Mouse (Mus musculus) heart, adult 2 months (tissue): ENCODE measurements around the gene Rps21. TPM values are rescaled to one million over a fixed set of nuclear protein-coding genes. Genes with fewer than 3 reads are reported as not detected.

Experiments
- DNase-seq, 2 experiments: peaks; one replicate each; pipeline ENCODE4 v3.0.0; 2021
- H3K27ac ChIP-seq: fragments of 200-600 bp; 2 replicates; pipeline ENCODE4 v1.8.1; 2022
- H3K27me3 ChIP-seq: fragments of 200-500 bp; 2 replicates; pipeline ENCODE4 v1.6.1; 2012; ENCODE audit warnings: mild to moderate bottlenecking, low read length, inconsistent platforms, mixed read lengths; ENCODE audit not compliant: control insufficient read depth, insufficient read depth
- H3K36me3 ChIP-seq: fragments of 200-500 bp; 2 replicates; pipeline ENCODE4 v1.6.1; 2012; ENCODE audit warnings: low read length, inconsistent platforms; ENCODE audit not compliant: control insufficient read depth, insufficient read depth
- H3K4me1 ChIP-seq: fragments of 200-500 bp; 2 replicates; pipeline ENCODE4 v1.6.1; 2011; ENCODE audit warnings: low read length; ENCODE audit not compliant: control insufficient read depth, insufficient read depth
- H3K4me3 ChIP-seq: fragments of 200-600 bp; 2 replicates; pipeline ENCODE4 v1.8.1; 2022
- H3K79me2 ChIP-seq: fragments of 200-500 bp; replicated peaks from 2 replicates; pipeline ENCODE4 v1.6.1; 2012; ENCODE audit warnings: mild to moderate bottlenecking, inconsistent platforms, low read length, moderate library complexity, mixed read lengths; ENCODE audit not compliant: control insufficient read depth, insufficient read depth
- H3K9ac ChIP-seq: fragments of 200-500 bp; 2 replicates; pipeline ENCODE4 v1.6.1; 2012; ENCODE audit warnings: low read depth, mild to moderate bottlenecking, control low read depth, inconsistent platforms, low read length, mixed read lengths
- CTCF ChIP-seq: fragments of 200-600 bp; IDR thresholded peaks from 2 replicates; pipeline ENCODE4 v1.8.1; 2022; ENCODE audit warnings: antibody characterized with exemption, mild to moderate bottlenecking, moderate library complexity
- EP300 ChIP-seq: fragments of 200-500 bp; IDR thresholded peaks from 2 replicates; pipeline ENCODE4 v1.6.1; 2011; ENCODE audit warnings: low read depth, low read length, control low read depth; ENCODE audit not compliant: insufficient read depth
- POLR2A ChIP-seq: fragments of 200-500 bp; IDR thresholded peaks from 2 replicates; pipeline ENCODE4 v1.6.1; 2011; ENCODE audit warnings: mild to moderate bottlenecking, low read depth, low read length, control low read depth; ENCODE audit not compliant: insufficient read depth
- WGBS: fragments of 180-500 bp; shearing (Covaris S2); methylation state at CpG from one replicate; pipeline ENCODE4 v1.1.7; 2018; 5-methylcytosine and 5-hydroxymethylcytosine counted together
- intact Hi-C: fragments of 180-260 bp; cut with DNase I; formaldehyde crosslinking; loops from one replicate; pipeline ENCODE4 v1.15.1; 2025
- long read RNA-seq: library from polyadenylated mRNA; stranded (forward); transcript quantifications from one replicate; pipeline ENCODE4 v2.0.0, GENCODE M21; 2021
- polyA plus RNA-seq: library from polyadenylated mRNA; depleted of rRNA; stranded (reverse); fragments of >200 nt; gene quantifications from 2 replicates; pipeline ENCODE4 v1.2.3, GENCODE M21; 2012; rRNA removed
- total RNA-seq, 2 experiments: library from RNA; stranded (reverse); gene quantifications; 2 replicates each; pipeline ENCODE4 v1.2.3; 2021

The Rps21 gene
- total RNA-seq (100 to 1,000 TPM; 506 to 570 TPM), polyA plus RNA-seq (991 and 1,183 TPM in 2 replicates)
- long read RNA-seq, transcript Rps21-201 (6 exons, 394 nt): major isoform, 42 of 79 reads
- long read RNA-seq, partial matches to known transcripts: 36 of 79 reads
- long read RNA-seq, other reads (novel, unspliced or antisense): 1 of 79 reads

- H3K9ac ChIP-seq: peak within 1 kb of the TSS; percentile 80
- peak; percentile 84 for TF ChIP-seq POLR2A
- peak; percentile 70 for TF ChIP-seq EP300
- TF ChIP-seq CTCF: no peak
- DNase-seq: peak; percentile 97 to 99
- H3K79me2 ChIP-seq: no peaks in the 10 kb centered on the region
- under 1% methylated on average over 38 of the region's 38 CpGs for WGBS
- H3K4me1 ChIP-seq: peaks cover 12% of the 10 kb centered on the region
- intact Hi-C loops: loop anchor here (5.0 to 10.0 kb wide), 2 partner anchors 210 to 342 kb away; no protein-coding TSS in a partner anchor
- peak within 1 kb of the TSS; percentile 87 for H3K27ac ChIP-seq
- peaks cover 2% of the 10 kb centered on the region; the same call in 1 of the 2 replicates for H3K36me3 ChIP-seq
- H3K4me3 ChIP-seq: peak within 1 kb of the TSS; percentile 69
- no peaks in the 10 kb centered on the region for H3K27me3 ChIP-seq
These were observed at the start of gene Rps21 for GRCm38 (mm10) chr2:180257001-180257521. Rps21 (plus strand) TSS chr2:180257377.

- no peaks in the 10 kb centered on the region for H3K36me3 ChIP-seq
- peak; percentile 71 to 85 for DNase-seq
- WGBS: 45% methylated on average over 7 of the region's 7 CpGs
- H3K79me2 ChIP-seq: peaks cover 2% of the 10 kb centered on the region; the same call in 1 of the 2 replicates
- intact Hi-C loops: loop anchor here (1.0 to 10.0 kb wide), 3 partner anchors 19 to 137 kb away; no protein-coding TSS in a partner anchor
- peak overlapping the region; percentile 50 for H3K27ac ChIP-seq
- H3K4me1 ChIP-seq: peaks cover 7% of the 10 kb centered on the region
- no peaks in the 10 kb centered on the region for H3K27me3 ChIP-seq
- TF ChIP-seq CTCF (peak; percentile 83), POLR2A (no peak), EP300 (peak; percentile 57; the same call in 1 of the 2 replicates)
- H3K9ac ChIP-seq: no peak overlapping the region
- no peak overlapping the region for H3K4me3 ChIP-seq
These were observed 49.3 kb upstream of the Rps21 start for GRCm38 (mm10) chr2:180207840-180208239.

- DNase-seq: no peak
- WGBS: 88% methylated on average over 1 of the region's 1 CpGs
- intact Hi-C loops: loop anchor here (1.0 to 10.0 kb wide), 3 partner anchors 18 to 136 kb away; no protein-coding TSS in a partner anchor
These were observed 48.2 kb upstream of the Rps21 start for GRCm38 (mm10) chr2:180208976-180209375.

GRCm38 (mm10) chr2:180212255-180212654 lies 44.9 kb upstream of the Rps21 start:
- no peak for DNase-seq
- H3K4me1 ChIP-seq: peaks cover 27% of the 10 kb centered on the region
- peaks cover 2% of the 10 kb centered on the region; the same call in 1 of the 2 replicates for H3K79me2 ChIP-seq
- TF ChIP-seq EP300 (no peak), CTCF (peak; percentile 44), POLR2A (no peak)
- intact Hi-C loops: no loop called here
- no peak overlapping the region for H3K4me3 ChIP-seq
- no peak overlapping the region for H3K27ac ChIP-seq
- no peaks in the 10 kb centered on the region for H3K27me3 ChIP-seq
- H3K36me3 ChIP-seq: peaks cover 5% of the 10 kb centered on the region; the same call in 1 of the 2 replicates
- 94% methylated on average over 3 of the region's 3 CpGs for WGBS
- no peak overlapping the region for H3K9ac ChIP-seq

More at GRCm38 (mm10) chr2:180208976-180209375, 48.2 kb upstream of the Rps21 start:
- H3K4me3 ChIP-seq: no peak overlapping the region
- peaks cover 8% of the 10 kb centered on the region for H3K4me1 ChIP-seq
- no peak overlapping the region; the same call in 1 of the 2 replicates for H3K27ac ChIP-seq
- H3K27me3 ChIP-seq: no peaks in the 10 kb centered on the region
- 0 out of 2 replicates have a peak, but pooled peaks have one; percentile 10 for TF ChIP-seq CTCF
- TF ChIP-seq POLR2A: no peak
- no peaks in the 10 kb centered on the region for H3K36me3 ChIP-seq
- H3K79me2 ChIP-seq: peaks cover 2% of the 10 kb centered on the region; the same call in 1 of the 2 replicates
- H3K9ac ChIP-seq: no peak overlapping the region

- H3K27me3 ChIP-seq: no peaks in the 10 kb centered on the region
- peak overlapping the region; percentile 34 for H3K9ac ChIP-seq
- peaks cover 9% of the 10 kb centered on the region; the same call in 1 of the 2 replicates for H3K36me3 ChIP-seq
- DNase-seq: peak in 1 of 2 experiments; percentile 52
- peak overlapping the region; percentile 72 for H3K27ac ChIP-seq
- intact Hi-C loops: no loop called here
- H3K79me2 ChIP-seq: peaks cover 2% of the 10 kb centered on the region; the same call in 1 of the 2 replicates
- TF ChIP-seq CTCF (no peak), POLR2A (no peak), EP300 (no peak)
- H3K4me3 ChIP-seq: no peak overlapping the region
- H3K4me1 ChIP-seq: peaks cover 41% of the 10 kb centered on the region
- 16% methylated on average over 4 of the region's 4 CpGs for WGBS
These were observed 42.7 kb upstream of the Rps21 start for GRCm38 (mm10) chr2:180214352-180214978.
